Mouse (Mus musculus) liver, adult 2 months (tissue): ENCODE measurements around the gene Gm49661.

Source experiments
- CTCF ChIP-seq: fragments of 200-500 bp; IDR thresholded peaks from 2 replicates; pipeline ENCODE4 v1.5.1; 2011; ENCODE audit warnings: low read depth, low read length, control low read depth
- POLR2A ChIP-seq: fragments of 200-500 bp; IDR thresholded peaks from 2 replicates; pipeline ENCODE4 v1.6.1; 2011; ENCODE audit warnings: low read length, control low read depth; ENCODE audit not compliant: insufficient read depth; ENCODE audit errors: extremely low read depth

DNA sequence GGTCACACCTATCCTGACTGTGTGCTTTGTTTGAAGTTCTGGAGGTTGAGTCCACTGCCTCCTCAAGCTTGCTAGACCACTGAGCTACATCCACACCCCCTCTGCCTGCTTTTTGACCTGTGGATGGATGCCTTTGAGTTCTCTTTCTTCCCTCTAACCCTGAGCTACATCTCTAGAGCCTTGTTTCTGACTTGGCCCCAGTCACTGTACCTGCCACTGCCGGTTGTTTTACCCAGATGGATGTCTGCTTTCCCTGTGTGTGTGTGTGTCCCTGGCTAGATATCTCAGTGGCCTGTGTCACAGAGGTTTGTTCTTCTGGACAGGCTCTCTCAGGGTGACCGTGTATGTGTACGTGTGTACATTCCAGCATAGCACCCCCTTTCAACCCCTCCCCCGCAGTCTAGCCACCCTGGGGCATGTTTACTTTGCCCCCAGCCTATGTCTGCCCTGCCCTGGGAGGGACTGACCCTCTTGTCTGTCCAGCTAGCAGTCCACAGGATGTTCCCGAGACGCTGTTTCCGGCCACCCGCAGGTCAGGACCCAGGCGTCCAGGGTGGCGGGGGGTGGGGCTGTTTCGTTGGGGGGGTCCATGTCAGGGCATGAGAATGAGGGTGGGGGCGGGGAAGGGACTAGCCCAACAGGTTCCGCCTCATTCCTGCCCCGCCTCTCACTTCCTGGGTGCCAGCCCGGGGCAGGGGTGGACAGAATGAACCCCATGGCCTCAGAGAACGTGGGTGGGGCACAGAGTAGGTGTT lies 15.2 kb upstream of the Gm49661 start:
- TF ChIP-seq CTCF (no peak), POLR2A (no peak)
